23 mouse cellular contexts compared by ENCODE assay signal in the genomic region with DNA sequence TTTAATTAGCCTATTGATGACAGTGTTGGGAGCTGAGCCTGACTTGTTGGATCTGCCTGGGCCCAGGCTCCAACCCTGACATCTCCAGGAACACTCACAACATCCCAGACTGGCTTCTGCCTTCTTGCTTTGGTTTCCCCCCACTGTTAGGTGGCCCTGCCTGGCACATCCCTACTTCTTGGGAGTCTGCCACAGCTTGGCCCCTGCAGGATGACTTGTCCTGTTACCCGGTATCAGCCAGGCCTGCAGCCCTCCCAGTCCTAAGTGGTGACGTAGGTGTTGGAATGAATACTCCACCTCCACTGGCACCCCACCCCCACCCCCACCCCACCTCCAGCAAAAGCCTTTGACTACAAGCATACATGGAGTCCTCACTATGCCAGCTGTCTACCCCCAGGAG. TPM values are rescaled to one million over a fixed set of nuclear protein-coding genes. Genes with fewer than 3 reads are reported as not detected.
DNase-seq lines count a peak whose midpoint lies in the region; ATAC-seq lines count a peak whose summit lies in the region.
"Had no signal": no experiment of that assay in that cellular context is flagged by ENCODE, and none has a peak within 500 bp of the region (broad histone marks: within the 10 kb centered on the region; RNA-seq: fewer than 3 reads in every experiment).

No protein-coding gene starts in this region.

- no peaks in the 10 kb centered on the region for H3K36me3 ChIP-seq in forebrain, embryonic 10.5 days (replicated peaks)
- no peaks in the 10 kb centered on the region for H3K36me3 ChIP-seq in forebrain, embryonic 11.5 days (ENCODE audit: control insufficient read depth, insufficient read depth, low read length)
- H3K36me3 ChIP-seq in hindbrain, embryonic 10.5 days, result no peaks in the 10 kb centered on the region
- no peaks in the 10 kb centered on the region for H3K36me3 ChIP-seq in hindbrain, embryonic 11.5 days (ENCODE audit: control insufficient read depth, insufficient read depth, low read length)
- no peaks in the 10 kb centered on the region for H3K36me3 ChIP-seq in midbrain, embryonic 13.5 days
- no peaks in the 10 kb centered on the region for H3K36me3 ChIP-seq in midbrain, embryonic 16.5 days (ENCODE audit: control insufficient read depth, insufficient read depth, low read length)
- H3K36me3 ChIP-seq: limb, embryonic 12.5 days; liver, embryonic 12.5 days had no signal

- H3K27me3 ChIP-seq in forebrain, embryonic 10.5 days (ENCODE audit: poor library complexity, severe bottlenecking), result peaks cover 37% of the 10 kb centered on the region
- no peaks in the 10 kb centered on the region for H3K27me3 ChIP-seq in forebrain, embryonic 11.5 days (ENCODE audit: control insufficient read depth, insufficient read depth, low read length)
- peaks cover 23% of the 10 kb centered on the region; the same call in 1 of the 2 replicates for H3K27me3 ChIP-seq in hindbrain, embryonic 10.5 days (ENCODE audit: insufficient read depth, poor library complexity, severe bottlenecking)
- no peaks in the 10 kb centered on the region for H3K27me3 ChIP-seq in hindbrain, embryonic 11.5 days (ENCODE audit: control insufficient read depth, insufficient read depth, low read length)
- H3K27me3 ChIP-seq in midbrain, embryonic 13.5 days, result no peaks in the 10 kb centered on the region
- no peaks in the 10 kb centered on the region for H3K27me3 ChIP-seq in midbrain, embryonic 16.5 days (ENCODE audit: control insufficient read depth, insufficient read depth, low read depth, low read length)
- H3K27me3 ChIP-seq: limb, embryonic 12.5 days had no signal

- 75% methylated on average over 2 of the region's 2 CpGs for WGBS in forebrain, embryonic 10.5 days
- 82% methylated on average over 2 of the region's 2 CpGs for WGBS in forebrain, embryonic 11.5 days
- 63% methylated on average over 2 of the region's 2 CpGs for WGBS in hindbrain, embryonic 10.5 days
- WGBS in hindbrain, embryonic 11.5 days, result 70% methylated on average over 2 of the region's 2 CpGs
- WGBS in midbrain, embryonic 13.5 days, result 83% methylated on average over 2 of the region's 2 CpGs
- WGBS in midbrain, embryonic 16.5 days, result 69% methylated on average over 2 of the region's 2 CpGs

- H3K4me2 ChIP-seq in forebrain, embryonic 11.5 days (ENCODE audit: low read depth, low read length, severe bottlenecking), result no peak overlapping the region
- H3K4me2 ChIP-seq in hindbrain, embryonic 11.5 days (replicated peaks; ENCODE audit: low read depth, low read length), result no peak overlapping the region
- no peak overlapping the region for H3K4me2 ChIP-seq in midbrain, embryonic 13.5 days (replicated peaks)
- H3K4me2 ChIP-seq in midbrain, embryonic 16.5 days (ENCODE audit: low read length), result no peak overlapping the region
- H3K4me2 ChIP-seq: limb, embryonic 12.5 days; liver, embryonic 12.5 days had no signal

- H3K4me3 ChIP-seq in forebrain, embryonic 10.5 days, result no peak overlapping the region
- H3K4me3 ChIP-seq in forebrain, embryonic 11.5 days (ENCODE audit: low read depth, low read length), result no peak overlapping the region
- no peak overlapping the region for H3K4me3 ChIP-seq in hindbrain, embryonic 10.5 days
- H3K4me3 ChIP-seq in hindbrain, embryonic 11.5 days (ENCODE audit: low read depth, low read length), result no peak overlapping the region
- no peak overlapping the region for H3K4me3 ChIP-seq in midbrain, embryonic 13.5 days (replicated peaks)
- no peak overlapping the region for H3K4me3 ChIP-seq in midbrain, embryonic 16.5 days (ENCODE audit: low read depth, low read length)
- H3K4me3 ChIP-seq: limb, embryonic 12.5 days; liver, embryonic 12.5 days; megakaryocyte, embryonic 14.5 days had no signal

- H3K9me3 ChIP-seq in forebrain, embryonic 10.5 days, result no peaks in the 10 kb centered on the region
- no peaks in the 10 kb centered on the region for H3K9me3 ChIP-seq in forebrain, embryonic 11.5 days (ENCODE audit: control insufficient read depth, low read length)
- H3K9me3 ChIP-seq in hindbrain, embryonic 10.5 days, result no peaks in the 10 kb centered on the region
- no peaks in the 10 kb centered on the region for H3K9me3 ChIP-seq in hindbrain, embryonic 11.5 days (ENCODE audit: control insufficient read depth, low read length)
- no peaks in the 10 kb centered on the region for H3K9me3 ChIP-seq in midbrain, embryonic 13.5 days
- no peaks in the 10 kb centered on the region for H3K9me3 ChIP-seq in midbrain, embryonic 16.5 days (replicated peaks; ENCODE audit: control insufficient read depth, low read length, poor library complexity, severe bottlenecking)
- H3K9me3 ChIP-seq: limb, embryonic 12.5 days; liver, embryonic 12.5 days had no signal

- H3K4me1 ChIP-seq in forebrain, embryonic 10.5 days, result peaks cover 55% of the 10 kb centered on the region
- H3K4me1 ChIP-seq in forebrain, embryonic 11.5 days (replicated peaks; ENCODE audit: control insufficient read depth, insufficient read depth, low read length), result no peaks in the 10 kb centered on the region
- peaks cover 36% of the 10 kb centered on the region for H3K4me1 ChIP-seq in hindbrain, embryonic 10.5 days (replicated peaks)
- H3K4me1 ChIP-seq in hindbrain, embryonic 11.5 days (replicated peaks; ENCODE audit: control insufficient read depth, insufficient read depth, low read length), result 0 out of 2 replicates have a peak, but pooled peaks cover 2% of the 10 kb centered on the region
- peaks cover 15% of the 10 kb centered on the region; the same call in 1 of the 2 replicates for H3K4me1 ChIP-seq in midbrain, embryonic 13.5 days (replicated peaks)
- H3K4me1 ChIP-seq in midbrain, embryonic 16.5 days (ENCODE audit: control insufficient read depth, insufficient read depth, low read length), result no peaks in the 10 kb centered on the region; the same call in 1 of the 2 replicates
- H3K4me1 ChIP-seq: megakaryocyte, embryonic 14.5 days had no signal

- no peak overlapping the region for H3K9ac ChIP-seq in forebrain, embryonic 11.5 days (ENCODE audit: low read length)
- H3K9ac ChIP-seq in hindbrain, embryonic 11.5 days (ENCODE audit: low read depth, low read length), result no peak overlapping the region
- no peak overlapping the region for H3K9ac ChIP-seq in midbrain, embryonic 13.5 days (replicated peaks)
- H3K9ac ChIP-seq in midbrain, embryonic 16.5 days (ENCODE audit: low read depth, low read length), result no peak overlapping the region
- H3K9ac ChIP-seq: forebrain, postnatal 0 days; limb, embryonic 12.5 days; liver, embryonic 12.5 days had no signal

- DNase-seq in forebrain, embryonic 10.5 days (ENCODE audit: extremely low spot score, low spot score), result no peak
- DNase-seq in forebrain, embryonic 11.5 days (ENCODE audit: low spot score), result no peak
- no peak for DNase-seq in hindbrain, embryonic 10.5 days (ENCODE audit: low spot score)
- DNase-seq in hindbrain, embryonic 11.5 days (ENCODE audit: low spot score), result no peak
- DNase-seq: adrenal gland, postnatal 14 days; cerebellum, adult 2 months; cerebellum, postnatal 36 days; forebrain, postnatal 0 days; gastrocnemius, postnatal 14 days; heart, adult 11 months; kidney, adult 11 months; lung, adult 18-20 months; right cerebral cortex, postnatal 14 days; thymus, adult 2 months; thymus, postnatal 4 days had no signal

- no peak; the same call in 1 of the 2 replicates for ATAC-seq in forebrain, embryonic 11.5 days (replicated peaks; ENCODE audit: low FRiP score)
- ATAC-seq in hindbrain, embryonic 11.5 days (ENCODE audit: low FRiP score), result no peak
- ATAC-seq in midbrain, embryonic 13.5 days, result peak; percentile 21; the same call in 1 of the 2 replicates
- no peak for ATAC-seq in midbrain, embryonic 16.5 days
- ATAC-seq in megakaryocyte progenitor cell, adult 5-6 weeks (replicated peaks; ENCODE audit: poor library complexity), result no peak
- ATAC-seq: forebrain, postnatal 0 days; liver, embryonic 12.5 days had no signal

- H3K27ac ChIP-seq in forebrain, embryonic 10.5 days, result peak overlapping the region; percentile 62; the same call in 1 of the 2 replicates
- no peak overlapping the region for H3K27ac ChIP-seq in forebrain, embryonic 11.5 days (ENCODE audit: low read depth, low read length)
- peak overlapping the region; percentile 51 for H3K27ac ChIP-seq in hindbrain, embryonic 10.5 days
- H3K27ac ChIP-seq in hindbrain, embryonic 11.5 days (ENCODE audit: low read depth, low read length), result no peak overlapping the region
- H3K27ac ChIP-seq in midbrain, embryonic 13.5 days, result no peak overlapping the region
- H3K27ac ChIP-seq in midbrain, embryonic 16.5 days (ENCODE audit: low read length), result no peak overlapping the region
- H3K27ac ChIP-seq: kidney, postnatal 0 days; limb, embryonic 12.5 days; liver, embryonic 12.5 days; stomach, postnatal 0 days had no signal

RNA-seq across cellular contexts. Expression of a gene that starts 7.7 kb away (rescaled TPM):
- polyA plus RNA-seq in forebrain, embryonic 10.5 days (2016; fragmentation: Nextera tagmentation; extraction: Ambion mirVana), result 17.9 and 22.3 TPM in 2 replicates
- 22.9 and 25.6 TPM in 2 replicates for polyA plus RNA-seq in forebrain, embryonic 11.5 days (2014; fragmentation: Nextera tagmentation; extraction: Ambion mirVana)
- polyA plus RNA-seq in hindbrain, embryonic 10.5 days (2016; fragmentation: Nextera tagmentation; extraction: Ambion mirVana), result 7.4 and 12.9 TPM in 2 replicates
- polyA plus RNA-seq in hindbrain, embryonic 11.5 days (2014; fragmentation: Nextera tagmentation; extraction: Ambion mirVana), result 6.2 and 7.1 TPM in 2 replicates
- 13.0 and 15.1 TPM in 2 replicates for polyA plus RNA-seq in midbrain, embryonic 13.5 days (2015; fragmentation: Nextera tagmentation; extraction: Ambion mirVana)
- 9.8 and 11.2 TPM in 2 replicates for polyA plus RNA-seq in midbrain, embryonic 16.5 days (2015; fragmentation: Nextera tagmentation; extraction: Ambion mirVana)
- not detected in 2 replicates for total RNA-seq in megakaryocyte progenitor cell, adult 5-6 weeks (2015)
- not detected in 2 replicates for total RNA-seq in megakaryocyte progenitor cell, adult 5-6 weeks (2017)

Comparison
In these comparisons a context has a peak if more than half of its experiments do, and no peak if none do; other contexts are left out.
1. H3K27ac ChIP-seq: peak in forebrain, embryonic 10.5 days (single experiment) and hindbrain, embryonic 10.5 days (single experiment); none in forebrain, embryonic 11.5 days (single experiment), hindbrain, embryonic 11.5 days (single experiment), midbrain, embryonic 13.5 days (single experiment) and midbrain, embryonic 16.5 days (single experiment).